Mouse (Mus musculus): ENCODE measurements around the gene Dnah10. TPM values are rescaled to one million over a fixed set of nuclear protein-coding genes. Genes with fewer than 3 reads are reported as not detected.

The Dnah10 gene
- polyA plus RNA-seq, 1 experiment = 0.25 TPM

DNA sequence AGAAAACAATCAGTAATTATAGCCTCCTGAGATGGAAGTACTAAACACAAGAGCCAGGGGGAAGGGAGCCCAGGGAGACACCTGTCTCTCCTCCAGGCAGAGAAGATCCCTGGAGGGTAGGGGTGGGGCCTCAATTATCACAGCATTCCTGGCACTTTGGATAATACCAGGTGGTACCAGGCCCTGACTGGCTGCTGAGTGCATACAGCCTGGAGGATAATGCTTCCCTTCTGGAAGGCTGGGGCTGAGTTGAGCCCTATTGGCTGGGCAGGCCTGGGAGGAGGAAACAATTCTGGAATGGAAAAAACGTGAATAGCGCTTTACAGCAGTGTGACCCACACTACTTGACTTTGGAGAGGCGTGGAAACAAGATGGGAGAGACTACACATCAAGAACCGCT is 126.7 kb downstream of the Dnah10 start:
- DNase-seq = no peak
- Histone ChIP-seq H3K27me3 (replicated peaks; ENCODE audit: control insufficient read depth, insufficient read depth, low read length) (no peaks in the 10 kb centered on the region), H3K36me3 (ENCODE audit: control insufficient read depth, insufficient read depth, low read length) (no peaks in the 10 kb centered on the region), H3K4me3 (ENCODE audit: insufficient read depth, low read depth, low read length) (no peak overlapping the region), H3K4me1 (ENCODE audit: control insufficient read depth, insufficient read depth, low read length) (0 out of 2 replicates have a peak, but pooled peaks cover 3% of the 10 kb centered on the region), H3K27ac (ENCODE audit: insufficient read depth, low read depth, low read length) (no peak overlapping the region)
- 82% methylated on average over 4 of the region's 4 CpGs for WGBS
- TF ChIP-seq POLR2A (IDR thresholded peaks at IDR 0.05; ENCODE audit: low read depth, low read length) (no peak), CTCF (conservative IDR thresholded peaks at IDR 0.05; ENCODE audit: insufficient read depth, insufficient read length, low read depth, low read length) (no peak)

DNA sequence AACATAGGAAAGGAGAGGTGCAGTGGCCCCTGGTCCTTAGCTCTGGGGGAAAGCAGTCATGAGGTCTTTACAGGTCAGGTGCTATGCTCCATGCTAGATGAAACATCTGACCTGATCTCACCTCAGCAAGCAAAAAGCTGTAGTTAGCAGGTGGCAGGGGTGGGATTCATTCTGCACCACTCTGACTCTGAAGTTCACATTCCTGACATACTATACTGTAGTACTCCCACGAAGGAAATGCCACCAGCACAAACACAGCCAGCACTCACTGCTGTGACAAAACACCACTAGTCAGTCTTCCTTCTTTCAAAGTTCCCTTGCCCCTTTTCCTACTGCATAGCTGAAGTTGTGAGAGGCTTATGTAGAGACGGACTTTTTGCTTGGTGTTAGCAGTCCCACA is 127.4 kb downstream of the Dnah10 start:
- H3K27me3 ChIP-seq (replicated peaks; ENCODE audit: control insufficient read depth, insufficient read depth, low read length) = no peaks in the 10 kb centered on the region
- no peaks in the 10 kb centered on the region for H3K36me3 ChIP-seq (ENCODE audit: control insufficient read depth, insufficient read depth, low read length)
- TF ChIP-seq CTCF (conservative IDR thresholded peaks at IDR 0.05; ENCODE audit: insufficient read depth, insufficient read length, low read depth, low read length) (no peak), POLR2A (IDR thresholded peaks at IDR 0.05; ENCODE audit: low read depth, low read length) (no peak)
- no peak for DNase-seq
- H3K4me1 ChIP-seq (ENCODE audit: control insufficient read depth, insufficient read depth, low read length) = 0 out of 2 replicates have a peak, but pooled peaks cover 3% of the 10 kb centered on the region
- H3K27ac ChIP-seq (ENCODE audit: insufficient read depth, low read depth, low read length) = no peak overlapping the region
- no peak overlapping the region for H3K4me3 ChIP-seq (ENCODE audit: insufficient read depth, low read depth, low read length)
- 38% methylated on average over 2 of the region's 2 CpGs for WGBS

DNA sequence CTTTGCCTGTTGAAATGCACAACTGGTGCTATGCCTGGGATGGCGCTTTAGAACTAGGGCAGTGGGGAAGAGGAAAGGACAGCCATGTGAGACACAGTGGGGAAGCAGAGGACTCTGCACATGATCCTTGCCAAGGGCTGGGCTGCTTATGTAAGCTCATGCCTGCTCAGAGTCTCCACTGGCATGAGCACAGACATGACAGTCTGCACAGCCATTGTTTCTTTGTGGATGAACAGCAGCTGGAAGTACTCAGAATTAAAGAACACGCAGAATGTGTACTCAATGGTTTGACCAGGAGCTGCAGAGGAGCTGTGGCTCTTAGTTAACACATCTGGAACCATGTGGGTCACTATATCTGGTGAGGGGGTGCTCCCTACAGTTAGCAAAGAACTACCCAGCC is 128.2 kb downstream of the Dnah10 start:
- Histone ChIP-seq H3K27me3 (replicated peaks; ENCODE audit: control insufficient read depth, insufficient read depth, low read length) (no peaks in the 10 kb centered on the region), H3K4me1 (ENCODE audit: control insufficient read depth, insufficient read depth, low read length) (0 out of 2 replicates have a peak, but pooled peaks cover 3% of the 10 kb centered on the region), H3K27ac (ENCODE audit: insufficient read depth, low read depth, low read length) (no peak overlapping the region), H3K4me3 (ENCODE audit: insufficient read depth, low read depth, low read length) (no peak overlapping the region), H3K36me3 (ENCODE audit: control insufficient read depth, insufficient read depth, low read length) (no peaks in the 10 kb centered on the region)
- DNase-seq = no peak
- 91% methylated on average over 2 of the region's 2 CpGs for WGBS
- TF ChIP-seq POLR2A (IDR thresholded peaks at IDR 0.05; ENCODE audit: low read depth, low read length) (no peak), CTCF (conservative IDR thresholded peaks at IDR 0.05; ENCODE audit: insufficient read depth, insufficient read length, low read depth, low read length) (no peak)

DNA sequence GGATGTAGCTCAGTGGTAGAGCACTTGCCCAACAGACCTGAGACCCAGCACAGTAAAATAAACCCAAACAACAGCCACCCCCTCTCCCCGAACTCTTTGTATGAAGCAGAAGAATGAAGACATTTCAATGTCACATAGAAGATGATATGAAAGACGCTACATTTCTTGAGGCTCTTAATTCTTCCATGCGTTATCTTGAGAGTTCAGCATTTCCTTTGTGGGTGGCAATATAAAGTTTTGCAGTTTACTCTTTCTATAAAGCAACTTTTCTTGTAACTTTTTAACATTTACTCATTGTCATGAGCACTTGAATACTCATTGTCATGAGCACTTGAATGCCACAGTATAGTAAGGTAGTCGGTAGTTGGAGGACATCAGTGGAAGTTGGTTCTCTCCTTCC is 129.3 kb downstream of the Dnah10 start:
- no peak overlapping the region for H3K27ac ChIP-seq (ENCODE audit: insufficient read depth, low read depth, low read length)
- TF ChIP-seq CTCF (conservative IDR thresholded peaks at IDR 0.05; ENCODE audit: insufficient read depth, insufficient read length, low read depth, low read length) (no peak), POLR2A (IDR thresholded peaks at IDR 0.05; ENCODE audit: low read depth, low read length) (no peak)
- no peak for DNase-seq
- H3K27me3 ChIP-seq (replicated peaks; ENCODE audit: control insufficient read depth, insufficient read depth, low read length) = no peaks in the 10 kb centered on the region
- 0 out of 2 replicates have a peak, but pooled peaks cover 3% of the 10 kb centered on the region for H3K4me1 ChIP-seq (ENCODE audit: control insufficient read depth, insufficient read depth, low read length)
- no peaks in the 10 kb centered on the region for H3K36me3 ChIP-seq (ENCODE audit: control insufficient read depth, insufficient read depth, low read length)
- H3K4me3 ChIP-seq (ENCODE audit: insufficient read depth, low read depth, low read length) = no peak overlapping the region
- WGBS = 94% methylated on average over 4 of the region's 4 CpGs

DNA sequence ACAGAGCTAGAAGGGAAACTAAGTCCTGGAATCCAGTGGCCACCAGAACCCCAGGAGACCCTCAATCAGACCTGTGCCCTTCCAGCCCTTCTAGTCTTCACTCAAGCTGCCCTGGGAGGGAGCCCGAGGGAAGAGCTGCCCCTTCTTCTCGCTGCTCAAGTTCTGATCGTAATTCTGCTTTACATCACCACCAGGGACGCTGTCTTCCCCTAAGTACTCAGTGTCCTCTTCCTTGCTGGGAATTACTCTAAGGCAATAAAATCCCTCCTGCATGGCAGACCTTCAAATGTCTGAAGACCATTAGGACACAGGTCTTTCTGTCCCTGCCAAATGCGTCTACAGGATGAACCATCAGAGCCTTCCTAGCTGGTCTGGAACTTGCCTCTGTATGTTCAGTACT is 135.1 kb downstream of the Dnah10 start:
- TF ChIP-seq CTCF (conservative IDR thresholded peaks at IDR 0.05; ENCODE audit: insufficient read depth, insufficient read length, low read depth, low read length) (peak; percentile 33; the same call in 1 of the 2 replicates), POLR2A (IDR thresholded peaks at IDR 0.05; ENCODE audit: low read depth, low read length) (no peak)
- H3K4me3 ChIP-seq (ENCODE audit: insufficient read depth, low read depth, low read length) = no peak overlapping the region
- 21% methylated on average over 5 of the region's 5 CpGs for WGBS
- no peak for DNase-seq
- no peak overlapping the region for H3K27ac ChIP-seq (ENCODE audit: insufficient read depth, low read depth, low read length)
- H3K27me3 ChIP-seq (replicated peaks; ENCODE audit: control insufficient read depth, insufficient read depth, low read length) = no peaks in the 10 kb centered on the region
- H3K4me1 ChIP-seq (ENCODE audit: control insufficient read depth, insufficient read depth, low read length) = peaks cover 6% of the 10 kb centered on the region; the same call in 1 of the 2 replicates
- no peaks in the 10 kb centered on the region for H3K36me3 ChIP-seq (ENCODE audit: control insufficient read depth, insufficient read depth, low read length)

DNA sequence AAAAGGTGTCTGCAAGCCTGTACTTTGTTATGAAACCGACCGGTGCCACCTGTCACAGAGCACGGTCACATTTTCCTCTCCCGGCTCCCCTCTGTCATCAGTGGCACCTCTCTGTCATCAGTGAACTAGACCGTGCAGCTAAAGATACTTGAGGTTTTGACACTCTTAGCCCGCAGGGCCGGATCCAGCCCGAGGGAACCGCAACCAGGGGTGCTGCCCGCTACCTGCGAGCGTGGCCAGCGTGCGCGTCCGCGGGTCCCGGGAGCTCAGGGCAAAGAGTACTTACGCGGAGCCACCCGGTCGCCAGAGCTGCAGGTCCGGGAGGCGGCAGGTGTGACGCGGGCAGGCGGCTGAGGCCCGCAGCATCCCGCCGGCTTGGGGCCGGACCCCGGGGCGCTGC is 136.6 kb downstream of the Dnah10 start:
- no peak overlapping the region for H3K27ac ChIP-seq (ENCODE audit: insufficient read depth, low read depth, low read length)
- DNase-seq = peak; percentile 24
- H3K36me3 ChIP-seq (ENCODE audit: control insufficient read depth, insufficient read depth, low read length) = no peaks in the 10 kb centered on the region
- 1% methylated on average over 33 of the region's 33 CpGs for WGBS
- peaks cover 6% of the 10 kb centered on the region; the same call in 1 of the 2 replicates for H3K4me1 ChIP-seq (ENCODE audit: control insufficient read depth, insufficient read depth, low read length)
- no peaks in the 10 kb centered on the region for H3K27me3 ChIP-seq (replicated peaks; ENCODE audit: control insufficient read depth, insufficient read depth, low read length)
- TF ChIP-seq CTCF (conservative IDR thresholded peaks at IDR 0.05; ENCODE audit: insufficient read depth, insufficient read length, low read depth, low read length) = no peak
- TF ChIP-seq POLR2A (IDR thresholded peaks at IDR 0.05; ENCODE audit: low read depth, low read length) = no peak
- H3K4me3 ChIP-seq (ENCODE audit: insufficient read depth, low read depth, low read length) = peak overlapping the region; percentile 75

DNA sequence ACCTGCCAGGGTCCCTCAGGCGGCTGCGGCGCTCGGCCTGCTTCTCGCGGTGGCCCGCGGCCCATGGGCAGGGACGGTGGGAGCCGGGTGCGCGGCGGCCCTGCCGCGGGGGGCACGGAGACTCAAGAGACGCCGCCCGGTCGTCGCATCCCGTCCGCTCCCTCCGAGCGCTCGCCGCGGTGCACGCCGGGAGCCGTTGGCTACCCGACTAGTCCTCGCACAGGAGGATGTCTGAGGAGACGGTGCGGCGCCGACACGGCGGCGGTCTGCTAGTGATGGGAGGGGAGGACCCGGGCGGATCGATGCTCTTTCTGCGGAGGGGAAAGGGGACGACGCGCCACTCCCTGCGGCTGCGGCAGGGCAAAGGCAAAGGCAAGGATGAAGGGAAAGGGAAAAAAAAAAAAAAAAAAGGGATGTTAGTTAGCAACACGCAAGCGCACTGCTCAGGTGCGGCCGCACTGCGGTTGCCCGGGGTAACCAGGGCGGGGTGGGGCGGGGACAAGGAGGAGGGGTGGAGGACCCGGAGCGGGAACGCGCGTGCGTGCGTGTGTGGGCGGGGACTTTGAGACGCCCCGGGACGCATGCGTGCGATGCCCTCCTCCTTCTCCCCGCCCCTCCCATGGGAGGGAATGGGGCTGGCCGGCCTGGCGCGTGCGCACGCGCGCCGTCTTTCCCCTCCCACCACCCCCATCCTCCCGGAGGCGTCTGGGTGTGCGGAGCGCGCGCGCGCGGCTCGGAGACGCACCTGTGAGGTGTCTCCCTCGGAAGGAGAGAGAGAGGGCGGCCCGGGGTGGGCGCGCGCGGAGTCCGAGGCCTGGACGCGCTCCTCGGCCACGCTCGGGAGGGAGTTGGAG is 137.4 kb downstream of the Dnah10 start, which contains the start of the genes Ccdc92 and Zfp664:
Gene Ccdc92 (minus strand): TSS at position 412 of the 854 bp plus-strand sequence.
Gene Zfp664 (plus strand): TSS at position 679 of the 854 bp plus-strand sequence.
- peak; percentile 98 for DNase-seq
- under 1% methylated on average over 87 of the region's 103 CpGs for WGBS
- Histone ChIP-seq H3K27me3 (replicated peaks; ENCODE audit: control insufficient read depth, insufficient read depth, low read length) (no peaks in the 10 kb centered on the region), H3K4me1 (ENCODE audit: control insufficient read depth, insufficient read depth, low read length) (peaks cover 6% of the 10 kb centered on the region; the same call in 1 of the 2 replicates), H3K27ac (ENCODE audit: insufficient read depth, low read depth, low read length) (no peak within 1 kb of the TSS), H3K36me3 (ENCODE audit: control insufficient read depth, insufficient read depth, low read length) (no peaks in the 10 kb centered on the region), H3K4me3 (ENCODE audit: insufficient read depth, low read depth, low read length) (peak within 1 kb of the TSS; percentile 90)
- TF ChIP-seq CTCF (conservative IDR thresholded peaks at IDR 0.05; ENCODE audit: insufficient read depth, insufficient read length, low read depth, low read length) (no peak), POLR2A (IDR thresholded peaks at IDR 0.05; ENCODE audit: low read depth, low read length) (no peak)
